Mouse (Mus musculus) thymus, postnatal 25 days (tissue): ENCODE results near the gene Pitpnc1.

Source experiments
- DNase-seq: peaks from one replicate; pipeline ENCODE4 v3.0.0; 2022

Pitpnc1 gene

GRCm38 (mm10) chr11:107223169-107223561 is 247.3 kb downstream of the Pitpnc1 start:
- DNase-seq, result peak; percentile 12

DNA sequence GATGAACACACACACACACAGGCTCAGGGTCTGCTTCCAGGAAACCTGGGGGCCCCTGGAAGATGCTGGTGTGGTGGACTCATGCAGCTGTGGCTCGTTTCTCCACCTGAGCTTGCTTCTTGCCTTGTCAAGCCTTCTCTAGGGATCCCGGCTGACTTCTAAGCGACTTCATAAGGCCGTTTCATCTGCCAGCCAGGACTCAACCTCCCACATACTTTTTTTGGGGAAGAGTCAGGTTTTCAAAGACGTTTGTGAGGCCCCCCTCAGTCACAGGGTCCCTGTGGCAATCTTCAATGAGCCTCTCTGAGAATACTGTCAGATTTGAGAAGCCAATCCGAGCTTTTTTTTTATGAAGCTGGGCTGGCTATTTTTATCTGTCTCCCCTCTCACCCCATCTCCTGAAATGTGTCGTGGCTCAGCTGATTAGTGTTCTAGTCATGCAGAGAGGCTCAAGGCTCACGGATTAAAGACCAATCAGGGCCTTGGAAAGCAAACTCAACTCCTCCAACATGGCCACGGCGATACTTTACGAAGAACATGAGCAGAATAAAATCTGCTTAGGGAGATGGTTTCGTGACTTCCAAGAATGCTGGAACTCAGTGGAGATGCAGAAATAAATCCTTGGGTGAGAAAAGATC is 247.8 kb downstream of the Pitpnc1 start:
- no peak for DNase-seq

- no peak for DNase-seq
These were observed 255.4 kb downstream of the Pitpnc1 start for GRCm38 (mm10) chr11:107215111-107215510.

- DNase-seq, result no peak
These were observed 256.8 kb downstream of the Pitpnc1 start for GRCm38 (mm10) chr11:107213745-107214144.

DNA sequence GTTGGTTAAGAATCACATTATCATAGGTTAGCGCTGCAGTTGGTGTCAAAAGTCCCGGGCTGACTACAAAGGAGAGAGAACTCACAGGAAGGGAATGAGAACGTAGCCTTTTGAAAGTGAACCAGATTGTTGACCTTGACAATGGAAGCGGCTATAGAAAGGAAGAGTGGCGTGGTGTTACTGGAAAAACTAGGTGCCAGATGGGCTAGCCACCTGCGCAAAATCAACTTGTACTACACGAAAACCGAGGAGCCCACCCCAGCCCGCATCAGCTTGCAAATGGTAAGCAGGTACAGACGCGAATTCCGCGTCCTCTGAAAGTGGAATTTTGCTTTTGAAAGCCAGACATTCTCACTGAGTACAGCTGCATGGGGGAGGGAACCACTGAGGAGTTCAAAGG is 260.7 kb downstream of the Pitpnc1 start:
- no peak for DNase-seq

DNA sequence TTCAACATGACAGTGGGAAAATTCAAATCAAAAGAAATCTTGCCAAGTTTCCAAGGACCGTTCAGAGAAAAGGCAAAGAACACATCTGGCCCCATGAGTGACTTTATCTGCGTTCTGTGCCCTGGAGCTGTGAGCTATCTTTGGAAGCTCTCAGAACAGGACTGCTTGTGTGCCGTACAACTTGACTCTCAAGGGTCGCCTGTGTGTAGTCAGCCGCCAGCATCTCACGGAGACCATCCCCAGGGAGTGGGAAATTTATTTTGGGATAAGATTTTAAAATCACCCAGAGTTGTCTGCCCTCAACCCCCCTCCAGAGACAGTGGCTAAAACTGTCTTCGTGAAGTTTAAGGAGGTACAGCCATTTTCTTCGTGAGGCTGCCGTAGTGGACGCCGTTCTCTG is 268.7 kb downstream of the Pitpnc1 start:
- no peak for DNase-seq

- no peak for DNase-seq
These were observed 271.2 kb downstream of the Pitpnc1 start for GRCm38 (mm10) chr11:107199281-107199680.

GRCm38 (mm10) chr11:107195334-107195733 is 275.2 kb downstream of the Pitpnc1 start:
- DNase-seq, result no peak

DNA sequence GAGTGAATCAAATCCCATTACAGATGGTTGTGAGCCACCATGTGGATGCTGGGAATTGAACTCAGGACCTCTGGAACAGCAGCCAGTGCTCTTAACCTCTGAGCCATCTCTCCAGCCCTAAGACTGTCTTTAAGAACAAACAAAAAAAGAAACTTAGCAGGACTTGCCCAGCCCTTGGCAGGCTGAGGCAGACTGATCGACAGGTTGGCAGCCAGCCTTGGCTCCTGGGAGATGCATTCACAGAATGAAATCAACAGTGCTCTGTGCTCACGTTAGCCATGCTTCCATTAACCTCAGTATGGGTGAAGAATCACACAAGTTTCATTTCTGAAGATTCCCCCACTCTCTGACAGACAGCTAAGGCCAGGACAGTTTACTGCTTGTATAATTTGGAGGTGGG is 280.1 kb downstream of the Pitpnc1 start:
- no peak for DNase-seq

DNA sequence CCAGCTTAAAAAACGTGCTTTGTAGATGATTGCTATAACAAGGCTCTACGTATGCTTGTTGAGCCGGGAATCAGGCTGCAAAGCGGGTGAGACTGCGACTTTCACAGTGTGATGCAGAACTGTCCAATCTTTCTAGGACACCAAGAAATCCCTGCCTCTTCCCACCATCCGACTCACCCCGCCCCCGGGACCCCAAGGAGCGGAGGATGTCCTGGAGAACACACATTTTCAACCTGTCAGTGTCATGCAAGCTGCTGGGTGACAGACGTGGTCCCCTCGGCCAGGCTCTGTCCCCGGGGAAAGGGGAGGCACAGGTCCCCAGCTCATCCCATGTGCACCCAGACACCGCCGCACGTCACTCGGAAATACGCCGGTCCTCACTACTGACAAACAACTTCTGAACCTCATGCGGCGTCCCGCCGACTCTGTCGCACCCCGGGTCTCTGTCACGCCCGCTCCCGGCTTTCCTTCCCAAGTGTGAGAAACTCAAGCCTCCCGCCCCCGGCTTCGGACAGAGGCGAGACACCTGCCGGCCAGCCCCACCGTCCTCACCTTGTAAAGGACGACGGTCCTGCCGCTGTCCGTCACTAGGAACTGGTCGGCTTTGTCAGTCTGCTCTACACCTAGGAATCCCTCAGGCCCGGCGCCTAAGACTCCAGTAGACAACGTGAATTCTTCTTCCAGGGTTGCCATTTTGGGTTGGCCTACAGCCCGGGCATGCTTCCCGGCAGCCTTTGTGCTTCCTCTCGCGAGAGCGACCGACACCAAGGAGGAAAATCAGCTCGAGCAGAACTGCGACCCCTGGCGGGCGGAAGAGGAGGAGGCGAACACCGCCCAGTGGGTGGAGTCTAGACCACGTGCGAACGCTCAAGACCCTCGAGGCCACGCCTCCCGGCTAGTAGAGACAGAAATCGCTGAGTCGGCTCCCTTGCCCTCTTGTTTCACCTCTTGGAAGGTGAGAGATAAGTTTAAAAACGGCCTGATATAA is 281.6 kb downstream of the Pitpnc1 start, which contains the start of gene Nol11:
Gene Nol11, minus strand, starts transcription at position 817 of the 988 bp plus-strand sequence.
- DNase-seq, result peak; percentile 98

- DNase-seq, result no peak
These were observed 286.7 kb downstream of the Pitpnc1 start for GRCm38 (mm10) chr11:107183777-107184176.

- DNase-seq, result no peak
These were observed 309.3 kb downstream of the Pitpnc1 start for GRCm38 (mm10) chr11:107161215-107161614.

DNA sequence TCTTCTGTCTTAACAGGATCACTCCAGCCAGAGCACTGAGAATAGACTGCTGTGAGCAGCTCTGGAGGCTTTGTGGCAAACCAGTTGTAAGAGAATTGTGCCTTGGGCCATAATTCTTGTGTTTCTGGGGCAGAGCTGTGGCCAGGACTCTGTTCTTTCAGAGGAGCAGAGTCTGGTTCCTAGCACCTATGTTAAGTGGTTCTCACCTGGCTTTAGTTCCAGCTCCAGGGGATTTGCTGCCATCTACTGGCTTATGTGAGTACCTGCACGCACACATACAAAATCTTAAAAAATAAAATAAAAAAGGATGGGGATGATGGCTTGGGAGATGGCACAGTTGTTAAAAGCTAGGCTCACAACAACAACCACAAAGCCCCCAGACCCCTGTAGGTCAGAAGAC is 311.5 kb downstream of the Pitpnc1 start:
- no peak for DNase-seq
